Mouse (Mus musculus): ENCODE results near the gene Tpst2.

Tpst2 gene

GRCm38 (mm10) chr5:112255426-112255825, 21.1 kb upstream of the Tpst2 start, which contains the start of gene Crybb1:
Gene Crybb1, plus strand, starts transcription at chr5:112255815.
- peak; percentile 74 for DNase-seq (ENCODE audit: low read depth, low spot score)

GRCm38 (mm10) chr5:112256457-112256856, 20.0 kb upstream of the Tpst2 start:
- no peak for DNase-seq (ENCODE audit: low read depth, low spot score)

GRCm38 (mm10) chr5:112257896-112258295, 18.6 kb upstream of the Tpst2 start:
- DNase-seq (ENCODE audit: low read depth, low spot score) = no peak

- no peak for DNase-seq (ENCODE audit: low read depth, low spot score)
These were observed 16.4 kb upstream of the Tpst2 start for GRCm38 (mm10) chr5:112259862-112260650.

- no peak for DNase-seq (ENCODE audit: low read depth, low spot score)
These were observed 15.7 kb upstream of the Tpst2 start for GRCm38 (mm10) chr5:112260818-112261217.

- no peak for DNase-seq (ENCODE audit: low read depth, low spot score)
These were observed 12.4 kb upstream of the Tpst2 start for GRCm38 (mm10) chr5:112264099-112264498.

GRCm38 (mm10) chr5:112265110-112265509, 11.4 kb upstream of the Tpst2 start:
- DNase-seq (ENCODE audit: low read depth, low spot score) = no peak

- DNase-seq (ENCODE audit: low read depth, low spot score) = no peak
These were observed 11.0 kb upstream of the Tpst2 start for GRCm38 (mm10) chr5:112265515-112265914.

GRCm38 (mm10) chr5:112266011-112266777, 10.3 kb upstream of the Tpst2 start:
- no peak for DNase-seq (ENCODE audit: low read depth, low spot score)

GRCm38 (mm10) chr5:112270764-112271541, 5.5 kb upstream of the Tpst2 start:
- DNase-seq (ENCODE audit: low read depth, low spot score) = no peak

GRCm38 (mm10) chr5:112272934-112273333, 3.6 kb upstream of the Tpst2 start:
- no peak for DNase-seq (ENCODE audit: low read depth, low spot score)

- no peak for DNase-seq (ENCODE audit: low read depth, low spot score)
These were observed 2.6 kb upstream of the Tpst2 start for GRCm38 (mm10) chr5:112273746-112274463.

- no peak for DNase-seq (ENCODE audit: low read depth, low spot score)
These were observed 1.3 kb upstream of the Tpst2 start for GRCm38 (mm10) chr5:112275021-112275804.

- DNase-seq (ENCODE audit: low read depth, low spot score) = no peak
These were observed 437 bp downstream of the Tpst2 start for GRCm38 (mm10) chr5:112276907-112277348.

- DNase-seq (ENCODE audit: low read depth, low spot score) = no peak
These were observed 1.5 kb downstream of the Tpst2 start for GRCm38 (mm10) chr5:112277906-112278470.

- peak; percentile 72 for DNase-seq (ENCODE audit: low read depth, low spot score)
These were observed 2.9 kb downstream of the Tpst2 start for GRCm38 (mm10) chr5:112279181-112280021.

GRCm38 (mm10) chr5:112280151-112280550, 3.7 kb downstream of the Tpst2 start:
- peak; percentile 48 for DNase-seq (ENCODE audit: low read depth, low spot score)

- no peak for DNase-seq (ENCODE audit: low read depth, low spot score)
These were observed 4.6 kb downstream of the Tpst2 start for GRCm38 (mm10) chr5:112280863-112281660.

Data from skeletal muscle tissue, adult 2 months (tissue).